Mouse (Mus musculus): ENCODE data around the gene Satb1. TPM values are rescaled to one million over a fixed set of nuclear protein-coding genes. Genes with fewer than 3 reads are reported as not detected.

Satb1 gene
- polyA plus RNA-seq, 1 experiment from 2014 or later = 5.0 TPM

DNA sequence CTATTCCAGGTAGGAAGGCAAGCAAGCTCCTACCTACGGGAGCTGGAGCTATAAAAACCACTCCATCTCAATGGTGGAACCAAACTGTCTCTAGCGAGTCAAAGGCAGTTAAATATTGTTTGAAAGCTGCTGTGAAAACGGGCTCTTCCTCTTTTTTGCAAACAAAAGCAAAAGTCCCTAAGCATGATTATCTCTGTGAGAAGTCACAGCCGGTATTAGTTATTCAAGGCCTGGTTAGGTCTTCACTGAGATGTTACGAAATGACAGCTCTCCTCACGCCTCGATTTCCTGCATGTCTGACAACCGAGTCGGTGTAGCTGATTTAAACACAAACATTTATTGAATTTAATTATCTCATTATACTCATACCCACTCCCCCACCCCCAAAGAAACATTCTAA is 48.2 kb downstream of the Satb1 start:
- 63% methylated on average over 9 of the region's 9 CpGs for WGBS
- H3K9ac ChIP-seq (replicated peaks; ENCODE audit: low read depth) = no peak overlapping the region
- H3K4me1 ChIP-seq (ENCODE audit: insufficient read depth, low read depth, low read length) = no peaks in the 10 kb centered on the region
- H3K27ac ChIP-seq (ENCODE audit: low read length) = no peak overlapping the region
- peak; percentile 39 for DNase-seq (ENCODE audit: low spot score)
- no peak for ATAC-seq
- no peaks in the 10 kb centered on the region for H3K36me3 ChIP-seq (ENCODE audit: insufficient read depth, low read length)
- no peak overlapping the region for H3K4me2 ChIP-seq (replicated peaks; ENCODE audit: low read depth, low read length)
- TF ChIP-seq CTCF (IDR thresholded peaks at IDR 0.05) (no peak), EP300 (IDR thresholded peaks at IDR 0.05) (no peak)
- no peaks in the 10 kb centered on the region for H3K9me3 ChIP-seq (ENCODE audit: low read length)
- no peak overlapping the region for H3K4me3 ChIP-seq (ENCODE audit: low read depth, low read length)
- no peaks in the 10 kb centered on the region for H3K27me3 ChIP-seq (replicated peaks; ENCODE audit: insufficient read depth, low read length)

DNA sequence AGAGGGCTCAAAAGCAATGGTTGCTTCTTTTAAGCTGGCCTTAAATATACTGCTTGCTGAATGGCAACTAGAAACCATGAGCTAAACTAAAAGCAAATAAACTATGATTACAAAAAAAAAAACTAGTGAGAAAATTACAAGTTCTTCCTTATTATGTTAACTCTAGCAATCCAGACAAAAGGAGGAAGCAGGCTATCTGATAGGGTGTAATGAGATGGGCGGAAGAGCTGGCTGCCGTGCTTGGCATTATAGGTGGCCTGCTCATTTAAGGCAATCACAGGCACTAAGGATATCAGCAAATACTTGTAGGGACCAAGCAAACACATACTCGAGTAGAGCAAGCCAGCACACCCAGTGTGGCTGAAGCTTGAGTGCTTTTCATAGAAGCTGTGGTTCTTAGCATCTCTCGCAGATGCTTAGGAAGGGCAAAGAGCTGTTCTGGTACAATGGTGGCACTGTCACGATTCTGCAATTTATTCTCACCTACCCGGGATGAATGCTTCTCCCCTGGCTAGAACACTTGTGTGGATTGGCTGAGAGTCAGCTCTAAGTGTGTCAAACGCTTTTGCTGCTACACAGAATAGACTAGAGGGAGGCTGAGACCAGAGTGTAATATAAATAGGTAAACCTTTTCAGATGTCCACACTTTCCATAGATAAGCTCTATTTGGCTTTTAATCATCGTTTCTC is 49.4 kb downstream of the Satb1 start:
- peak; percentile 62 for ATAC-seq
- 43% methylated on average over 8 of the region's 8 CpGs for WGBS

DNA sequence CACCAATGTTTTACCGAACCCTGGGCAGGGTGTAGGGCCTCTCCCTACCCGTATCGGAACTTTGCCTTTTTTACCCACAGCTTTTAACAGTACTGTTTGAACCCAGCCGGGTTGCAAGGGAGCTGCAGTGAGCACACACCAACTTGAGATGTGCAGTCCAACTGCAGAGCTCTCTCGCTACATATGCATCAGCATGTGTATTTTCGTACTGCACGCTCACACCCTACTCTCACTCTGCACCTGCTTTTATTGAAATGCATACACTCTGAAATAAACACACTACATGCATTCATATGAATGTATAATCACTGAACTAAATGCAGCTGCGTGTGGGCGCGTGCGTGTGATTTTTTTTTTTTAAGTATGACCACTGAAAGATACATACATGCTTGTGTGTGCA is 53.1 kb downstream of the Satb1 start:
- H3K9ac ChIP-seq (replicated peaks; ENCODE audit: low read depth) = no peak overlapping the region
- TF ChIP-seq EP300 (IDR thresholded peaks at IDR 0.05) (no peak), CTCF (IDR thresholded peaks at IDR 0.05) (no peak)
- H3K36me3 ChIP-seq (ENCODE audit: insufficient read depth, low read length) = no peaks in the 10 kb centered on the region
- H3K27me3 ChIP-seq (replicated peaks; ENCODE audit: insufficient read depth, low read length) = no peaks in the 10 kb centered on the region
- no peaks in the 10 kb centered on the region for H3K9me3 ChIP-seq (ENCODE audit: low read length)
- no peaks in the 10 kb centered on the region for H3K4me1 ChIP-seq (ENCODE audit: insufficient read depth, low read depth, low read length)
- H3K27ac ChIP-seq (ENCODE audit: low read length) = no peak overlapping the region
- H3K4me2 ChIP-seq (replicated peaks; ENCODE audit: low read depth, low read length) = no peak overlapping the region
- DNase-seq (ENCODE audit: low spot score) (no peak), ATAC-seq (no peak)
- H3K4me3 ChIP-seq (ENCODE audit: low read depth, low read length) = no peak overlapping the region
- 90% methylated on average over 11 of the region's 11 CpGs for WGBS

More for the DNA sequence above, 49.4 kb downstream of the Satb1 start:
- Histone ChIP-seq H3K4me3 (ENCODE audit: low read depth, low read length) (no peak overlapping the region), H3K27me3 (replicated peaks; ENCODE audit: insufficient read depth, low read length) (no peaks in the 10 kb centered on the region), H3K27ac (ENCODE audit: low read length) (no peak overlapping the region), H3K9ac (replicated peaks; ENCODE audit: low read depth) (no peak overlapping the region), H3K4me2 (replicated peaks; ENCODE audit: low read depth, low read length) (no peak overlapping the region), H3K9me3 (ENCODE audit: low read length) (no peaks in the 10 kb centered on the region), H3K4me1 (ENCODE audit: insufficient read depth, low read depth, low read length) (no peaks in the 10 kb centered on the region), H3K36me3 (ENCODE audit: insufficient read depth, low read length) (no peaks in the 10 kb centered on the region)
- peak; percentile 25 for DNase-seq (ENCODE audit: low spot score)
- no peak for TF ChIP-seq EP300 (IDR thresholded peaks at IDR 0.05)
- TF ChIP-seq CTCF (IDR thresholded peaks at IDR 0.05) = no peak

DNA sequence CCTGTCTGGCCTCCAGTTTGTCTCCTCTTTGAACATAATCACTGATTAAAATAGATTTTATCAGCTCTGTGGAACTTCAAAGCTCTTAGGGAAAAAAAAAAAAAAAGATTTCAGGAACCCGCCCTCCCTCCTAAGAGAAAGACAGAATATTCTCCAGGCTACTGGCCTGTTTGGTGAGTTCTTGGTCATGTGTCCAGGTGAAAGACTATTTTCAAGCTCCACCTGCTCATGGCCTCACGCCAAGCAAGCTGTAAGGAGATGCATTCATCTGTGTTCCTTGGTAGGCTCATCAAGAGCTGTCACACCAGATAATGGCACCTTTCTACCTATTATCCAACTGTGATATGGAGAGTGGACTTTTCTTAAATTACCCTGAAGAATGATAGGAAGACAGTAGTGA is 54.1 kb downstream of the Satb1 start:
- H3K4me3 ChIP-seq (ENCODE audit: low read depth, low read length) = no peak overlapping the region
- H3K9ac ChIP-seq (replicated peaks; ENCODE audit: low read depth) = no peak overlapping the region
- no peak for DNase-seq (ENCODE audit: low spot score)
- H3K9me3 ChIP-seq (ENCODE audit: low read length) = no peaks in the 10 kb centered on the region
- no peaks in the 10 kb centered on the region for H3K4me1 ChIP-seq (ENCODE audit: insufficient read depth, low read depth, low read length)
- no peak for ATAC-seq
- H3K36me3 ChIP-seq (ENCODE audit: insufficient read depth, low read length) = no peaks in the 10 kb centered on the region
- no peak for TF ChIP-seq CTCF (IDR thresholded peaks at IDR 0.05)
- TF ChIP-seq EP300 (IDR thresholded peaks at IDR 0.05) = no peak
- H3K4me2 ChIP-seq (replicated peaks; ENCODE audit: low read depth, low read length) = no peak overlapping the region
- 66% methylated on average over 2 of the region's 2 CpGs for WGBS
- no peak overlapping the region for H3K27ac ChIP-seq (ENCODE audit: low read length)
- no peaks in the 10 kb centered on the region for H3K27me3 ChIP-seq (replicated peaks; ENCODE audit: insufficient read depth, low read length)

DNA sequence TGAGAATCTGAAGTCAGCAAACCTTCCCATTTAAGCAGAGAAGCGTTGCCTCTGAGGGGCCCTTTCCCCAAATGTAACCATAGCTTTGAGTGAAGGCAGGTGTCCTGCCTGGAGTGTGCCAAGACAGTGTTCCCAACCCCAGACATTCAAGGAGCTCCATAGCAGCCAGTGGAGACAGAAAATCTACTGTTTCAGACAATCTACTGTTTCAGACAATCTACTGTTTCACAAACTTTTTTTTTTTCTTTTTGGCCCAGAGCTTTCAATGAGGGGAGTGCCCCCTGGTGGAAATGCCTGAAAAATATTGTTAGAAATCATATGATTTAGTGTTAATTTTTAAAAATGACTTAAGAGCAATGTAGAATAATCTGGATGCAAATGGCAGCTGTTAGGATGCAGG is 55.3 kb downstream of the Satb1 start:
- Histone ChIP-seq H3K9ac (replicated peaks; ENCODE audit: low read depth) (no peak overlapping the region), H3K27me3 (replicated peaks; ENCODE audit: insufficient read depth, low read length) (no peaks in the 10 kb centered on the region), H3K4me3 (ENCODE audit: low read depth, low read length) (no peak overlapping the region), H3K9me3 (ENCODE audit: low read length) (no peaks in the 10 kb centered on the region), H3K36me3 (ENCODE audit: insufficient read depth, low read length) (no peaks in the 10 kb centered on the region), H3K27ac (ENCODE audit: low read length) (no peak overlapping the region), H3K4me2 (replicated peaks; ENCODE audit: low read depth, low read length) (no peak overlapping the region), H3K4me1 (ENCODE audit: insufficient read depth, low read depth, low read length) (no peaks in the 10 kb centered on the region)
- 74% methylated on average over 1 of the region's 1 CpGs for WGBS
- DNase-seq (ENCODE audit: low spot score) (peak; percentile 71), ATAC-seq (no peak)
- TF ChIP-seq CTCF (IDR thresholded peaks at IDR 0.05) (peak; percentile 57), EP300 (IDR thresholded peaks at IDR 0.05) (no peak)

DNA sequence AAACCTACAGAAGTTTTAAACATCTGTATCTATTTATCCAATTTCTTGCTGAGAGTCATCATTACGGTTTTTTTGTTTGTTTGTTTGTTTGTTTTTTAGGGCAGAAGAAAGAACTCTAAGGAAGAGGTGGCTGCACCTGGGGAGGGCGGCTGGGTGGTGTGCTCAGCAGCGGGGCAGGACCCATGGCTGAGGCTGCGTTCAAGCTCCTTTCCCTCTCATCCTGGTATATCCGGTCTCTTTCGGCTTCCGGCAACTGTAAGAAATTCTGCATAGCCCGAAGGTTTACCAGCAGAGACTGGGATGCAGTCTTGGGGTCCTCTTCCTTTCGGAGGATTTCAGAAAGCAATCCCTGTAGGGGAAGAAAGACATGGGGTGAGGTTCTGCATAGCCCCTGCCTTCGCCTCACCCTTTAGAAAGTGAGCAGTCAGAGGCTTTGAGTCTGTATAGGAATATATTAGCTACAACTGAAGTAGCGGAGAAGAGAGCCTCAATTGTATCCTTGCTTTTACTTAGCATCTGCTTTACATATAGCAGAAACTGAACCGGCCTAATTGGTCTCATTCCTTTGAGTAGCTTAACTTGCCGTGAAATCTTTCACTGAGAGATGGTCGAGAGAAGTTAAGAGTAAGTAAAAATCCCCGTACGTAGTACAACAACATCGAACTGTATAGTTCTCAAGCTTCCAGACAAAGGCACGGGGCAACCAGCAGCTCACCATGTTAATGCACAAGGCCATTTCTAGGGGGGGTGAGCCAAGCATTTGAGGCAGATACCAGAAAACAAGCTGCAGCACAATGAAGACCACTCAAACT is 57.8 kb downstream of the Satb1 start:
- DNase-seq (ENCODE audit: low spot score) = no peak

More for the DNA sequence above, 57.8 kb downstream of the Satb1 start:
- Histone ChIP-seq H3K9ac (replicated peaks; ENCODE audit: low read depth) (no peak overlapping the region), H3K4me2 (replicated peaks; ENCODE audit: low read depth, low read length) (no peak overlapping the region), H3K27me3 (replicated peaks; ENCODE audit: insufficient read depth, low read length) (no peaks in the 10 kb centered on the region), H3K4me3 (ENCODE audit: low read depth, low read length) (no peak overlapping the region), H3K27ac (ENCODE audit: low read length) (no peak overlapping the region), H3K4me1 (ENCODE audit: insufficient read depth, low read depth, low read length) (no peaks in the 10 kb centered on the region), H3K9me3 (ENCODE audit: low read length) (no peaks in the 10 kb centered on the region), H3K36me3 (ENCODE audit: insufficient read depth, low read length) (no peaks in the 10 kb centered on the region)
- WGBS = 92% methylated on average over 18 of the region's 18 CpGs
- ATAC-seq = no peak
- TF ChIP-seq EP300 (IDR thresholded peaks at IDR 0.05) = no peak

All from lung, postnatal 0 days (tissue).